Mouse (Mus musculus): Measurements from ENCODE around the gene Mmp23. TPM values are rescaled to one million over a fixed set of nuclear protein-coding genes. Genes with fewer than 3 reads are reported as not detected.

Gene Mmp23
- polyA plus RNA-seq (2012): 1.5 TPM in 2 replicates

DNA sequence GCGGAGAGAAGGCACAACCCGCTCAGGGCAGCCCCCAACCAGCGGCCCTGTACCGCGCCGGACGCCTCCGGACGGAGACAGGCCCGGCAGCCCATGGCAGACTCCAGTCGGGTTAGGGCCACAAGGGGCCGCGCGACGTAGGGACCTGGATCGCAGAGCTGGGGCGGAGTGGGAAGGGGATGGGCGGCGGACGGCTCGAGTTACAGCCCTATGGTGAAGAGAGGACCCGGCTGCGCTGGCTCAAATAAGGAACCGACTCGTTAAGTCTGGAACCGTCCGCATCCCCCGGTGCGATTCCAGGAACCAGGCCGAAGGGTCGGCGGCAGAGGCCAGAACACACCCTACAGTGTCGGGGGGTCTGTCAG is at the start of gene Mmp23:
Mmp23 (minus strand) TSS at position 299 of the 365 bp plus-strand sequence.

DNA sequence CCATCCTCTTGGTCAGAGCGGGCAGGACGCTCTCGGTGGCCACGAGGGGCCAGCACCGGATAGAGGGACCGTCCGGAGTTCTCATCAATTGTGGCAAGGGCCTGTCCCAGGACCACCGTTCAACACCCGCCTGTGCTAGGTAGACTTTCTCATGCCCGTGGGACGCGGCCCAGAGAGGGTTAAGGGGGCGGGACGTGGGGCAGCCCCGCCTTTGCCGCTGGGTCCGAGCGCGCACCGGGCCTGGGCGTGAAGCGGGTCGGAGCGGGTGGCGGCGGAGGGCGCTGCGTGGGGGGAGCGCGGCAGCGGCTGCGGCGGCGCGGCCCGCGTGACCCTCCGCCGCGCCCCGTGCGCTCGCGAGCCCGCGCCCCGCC is 40.9 kb upstream of the Mmp23 start, which contains the start of gene Fndc10:
Fndc10 (plus strand) TSS at position 232 of the 371 bp plus-strand sequence.

DNA sequence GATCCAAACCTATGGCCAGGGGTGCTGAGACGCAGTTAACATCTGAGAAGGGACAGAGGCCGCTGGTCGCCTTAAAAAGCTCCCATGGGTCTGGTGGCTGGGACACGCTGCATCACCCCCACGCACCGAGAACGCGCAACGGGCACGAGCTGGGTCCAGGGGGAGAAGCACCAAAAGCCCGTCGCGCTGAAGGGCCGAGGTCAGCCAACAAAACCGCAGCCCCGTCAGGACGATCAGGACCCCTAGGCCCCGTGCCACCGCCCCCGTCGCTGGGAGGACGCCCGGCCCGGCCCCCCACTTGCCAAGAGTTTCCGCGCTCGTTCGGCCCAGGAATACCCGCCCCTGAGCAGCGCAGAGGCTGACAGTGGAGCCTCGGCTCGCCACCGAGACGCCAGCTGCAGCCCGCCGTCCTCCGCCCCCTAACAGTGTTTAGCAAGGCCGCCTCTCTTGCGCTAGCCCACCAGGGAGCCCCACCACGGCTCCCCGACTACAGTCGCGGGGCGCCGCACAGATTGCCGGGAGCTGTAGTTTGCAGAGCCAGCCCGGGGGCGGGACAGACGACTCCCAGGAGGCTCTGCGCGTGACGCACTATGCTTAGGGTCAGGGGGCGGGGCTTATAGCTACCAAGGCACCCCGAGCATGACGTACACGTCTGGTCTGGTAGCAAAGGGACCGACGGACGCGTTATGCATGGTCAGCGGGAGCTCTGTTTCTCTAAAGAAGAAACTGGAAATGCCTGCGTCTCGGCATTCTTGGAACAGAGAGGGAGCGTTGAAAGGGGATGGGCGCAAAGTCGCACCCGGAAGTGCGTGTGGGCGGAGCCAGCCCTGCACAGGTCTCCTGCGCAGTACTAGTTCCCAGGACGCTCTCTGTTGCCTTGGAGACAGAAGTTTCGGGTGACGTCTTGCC is 15.8 kb upstream of the Mmp23 start, which contains the start of gene Mib2:
Mib2 (minus strand) TSS at position 510 of the 909 bp plus-strand sequence.

DNA sequence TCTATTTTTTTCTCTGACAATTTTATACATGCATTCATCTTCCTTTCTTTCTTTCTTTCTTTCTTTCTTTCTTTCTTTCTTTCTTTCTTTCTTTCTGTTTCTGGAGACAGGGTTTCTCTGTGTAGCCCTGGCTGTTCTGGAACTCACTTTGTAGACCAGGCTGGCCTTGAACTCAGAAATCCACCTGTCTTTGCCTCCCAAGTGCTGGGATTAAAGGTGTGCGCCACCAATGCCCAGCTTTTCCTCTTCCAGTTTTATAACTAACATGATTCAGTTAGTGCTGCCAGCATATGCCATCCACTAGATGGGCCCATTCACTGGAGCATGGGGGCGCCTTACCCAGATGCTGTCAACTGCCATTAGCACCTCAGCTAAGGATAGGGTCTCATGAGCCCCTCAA is 7.9 kb downstream of the Mmp23 start, which contains the start of gene Gm10563:
Gm10563 (minus strand) TSS at position 101 of the 400 bp plus-strand sequence.

DNA sequence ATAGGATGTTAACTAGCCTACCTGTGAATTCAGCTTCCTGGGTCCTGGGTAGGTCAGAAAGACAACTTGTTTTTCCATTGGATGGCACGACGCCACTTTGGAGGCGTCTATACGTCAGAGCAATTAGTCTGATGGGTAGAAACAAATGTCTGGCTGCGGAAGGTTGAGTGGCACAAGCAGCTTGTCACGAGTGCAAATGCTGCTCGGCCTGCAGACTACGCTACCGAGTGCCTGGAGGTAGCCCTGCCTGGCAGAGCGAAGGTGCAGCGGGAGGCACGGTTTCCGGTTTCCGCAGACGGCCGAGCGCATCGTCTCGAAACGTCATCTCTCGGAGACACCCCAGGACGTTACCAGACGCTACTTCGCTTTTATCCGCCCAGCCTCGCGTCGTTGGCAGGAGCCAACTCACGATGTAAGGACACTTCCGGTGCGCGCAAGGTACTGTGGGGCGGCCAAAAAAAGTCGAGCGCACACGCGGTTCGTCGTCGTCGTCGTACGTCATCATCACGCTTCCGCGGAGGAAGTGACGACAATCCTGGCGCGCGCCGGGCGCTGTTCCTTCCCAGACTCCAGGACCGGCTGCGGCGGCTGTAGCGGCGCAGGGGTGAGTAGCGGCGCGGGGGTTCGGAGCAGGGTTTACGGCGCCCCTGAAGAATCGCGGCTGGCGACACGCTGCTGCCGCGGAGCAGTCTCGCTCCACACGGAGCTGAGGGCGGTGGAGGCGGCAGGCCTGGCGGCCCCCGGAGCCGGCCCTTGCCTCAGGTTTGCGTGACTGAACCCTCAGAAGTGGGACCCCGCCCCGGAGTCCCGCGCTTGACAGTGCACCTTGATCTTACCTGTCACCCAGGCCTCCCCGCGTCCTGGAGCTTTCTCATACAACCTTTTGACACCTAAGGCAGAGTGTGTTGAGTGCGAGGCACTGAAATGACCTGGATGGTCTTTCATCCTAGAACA is 28.6 kb downstream of the Mmp23 start, which contains the start of gene Cdk11b:
Cdk11b (plus strand) TSS at position 517 of the 954 bp plus-strand sequence.

DNA sequence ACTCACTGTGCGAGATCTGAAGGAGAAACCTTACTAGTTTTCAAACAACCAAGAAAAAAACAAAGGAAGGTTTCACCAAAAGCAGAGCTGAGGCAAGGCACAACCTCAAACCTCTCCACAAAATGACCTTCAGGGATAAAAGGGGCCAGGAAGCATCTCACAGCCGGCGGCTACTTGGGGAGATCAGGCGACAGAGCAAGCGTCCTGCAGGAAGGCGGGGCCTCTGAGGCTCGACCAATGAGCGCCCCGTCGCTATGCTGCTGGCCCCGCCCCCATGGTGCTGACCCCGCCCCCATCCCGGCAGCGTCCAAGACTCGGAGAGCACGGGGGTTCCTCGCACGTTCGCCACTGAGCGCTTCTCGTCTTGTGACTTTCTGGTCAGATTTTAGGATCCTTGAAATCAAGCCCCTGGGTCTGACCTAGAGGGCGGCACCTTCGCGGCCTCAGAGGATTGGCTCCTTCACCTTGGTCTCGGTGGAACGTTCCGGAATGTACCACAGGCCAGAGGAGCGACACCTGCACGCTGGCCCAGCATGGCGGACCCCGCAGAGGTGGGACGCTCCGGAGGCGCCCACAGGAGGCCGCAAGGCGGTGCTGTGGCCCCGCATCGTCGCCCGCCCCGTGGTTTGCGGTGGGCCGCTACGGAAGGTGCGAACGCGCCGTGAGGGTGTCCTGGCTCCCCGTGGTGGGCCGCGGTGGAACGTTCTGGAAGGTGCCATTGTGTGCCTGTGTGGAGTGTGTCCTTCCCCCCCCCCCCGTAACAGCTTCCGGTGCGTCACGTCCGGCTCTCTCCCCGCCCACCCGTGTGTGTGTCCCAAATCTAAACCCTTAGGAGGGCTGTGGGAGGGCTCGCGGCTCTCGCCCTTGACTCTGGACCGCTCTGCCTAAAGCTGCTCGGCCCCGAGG is 51.8 kb downstream of the Mmp23 start, which contains the start of gene Slc35e2:
Slc35e2 (plus strand) TSS at position 326 of the 906 bp plus-strand sequence.

Other genes with a start within 250 kb of the Mmp23 start
- gene Cfap74, start 244.2 kb downstream of the Mmp23 start, polyA plus RNA-seq (2012): not detected in 2 replicates
- 0.37 TPM in 1 of 2 replicates, not detected in the other for gene Tmem52, start 184.3 kb downstream of the Mmp23 start, polyA plus RNA-seq (2012)
- gene Gnb1, start 162.0 kb downstream of the Mmp23 start, polyA plus RNA-seq (2012): 39.3 and 43.9 TPM in 2 replicates
- 86.0 and 90.5 TPM in 2 replicates for gene Nadk, start 91.0 kb downstream of the Mmp23 start, polyA plus RNA-seq (2012)
- gene Slc35e2, start 52.0 kb downstream of the Mmp23 start, polyA plus RNA-seq (2012): 1.4 and 1.5 TPM in 2 replicates
- 99.3 and 148 TPM in 2 replicates for gene Cdk11b, start 28.5 kb downstream of the Mmp23 start, polyA plus RNA-seq (2012)
- gene Gm10563, start 8.0 kb downstream of the Mmp23 start, polyA plus RNA-seq (2012): not detected in 2 replicates
- 55.6 and 61.6 TPM in 2 replicates for gene Mib2, start 15.8 kb upstream of the Mmp23 start, polyA plus RNA-seq (2012)
- 5.3 and 7.8 TPM in 2 replicates for gene Fndc10, start 41.0 kb upstream of the Mmp23 start, polyA plus RNA-seq (2012)
- 48.9 and 53.6 TPM in 2 replicates for gene Ssu72, start 51.4 kb upstream of the Mmp23 start, polyA plus RNA-seq (2012)
- gene Tmem240, start 81.4 kb upstream of the Mmp23 start, polyA plus RNA-seq (2012): 0.53 and 1.3 TPM in 2 replicates
- 56.6 and 80.5 TPM in 2 replicates for gene Atad3a, start 107.7 kb upstream of the Mmp23 start, polyA plus RNA-seq (2012)
- gene Vwa1, start 121.3 kb upstream of the Mmp23 start, polyA plus RNA-seq (2012): 0.02 and 0.09 TPM in 2 replicates
- not detected in 2 replicates for gene Tmem88b, start 132.5 kb upstream of the Mmp23 start, polyA plus RNA-seq (2012)
- gene Ankrd65, start 137.1 kb upstream of the Mmp23 start, polyA plus RNA-seq (2012): 0.04 TPM in 1 of 2 replicates, not detected in the other
- 16.8 and 21.1 TPM in 2 replicates for gene Mrpl20, start 149.5 kb upstream of the Mmp23 start, polyA plus RNA-seq (2012)
- 31.6 and 49.6 TPM in 2 replicates for gene Ccnl2, start 159.1 kb upstream of the Mmp23 start, polyA plus RNA-seq (2012)
- gene Aurkaip1, start 177.9 kb upstream of the Mmp23 start, polyA plus RNA-seq (2012): 234 and 261 TPM in 2 replicates
- 0.96 TPM in 1 of 2 replicates, not detected in the other for gene Mxra8, start 186.3 kb upstream of the Mmp23 start, polyA plus RNA-seq (2012)
- gene Dvl1, start 194.0 kb upstream of the Mmp23 start, polyA plus RNA-seq (2012): 103 and 130 TPM in 2 replicates
- 0.14 and 0.22 TPM in 2 replicates for gene Tas1r3, start 210.0 kb upstream of the Mmp23 start, polyA plus RNA-seq (2012)
- gene Cptp, start 216.1 kb upstream of the Mmp23 start, polyA plus RNA-seq (2012): 2.0 and 2.1 TPM in 2 replicates
- gene Ints11, start 216.2 kb upstream of the Mmp23 start, polyA plus RNA-seq (2012): 14.7 and 15.3 TPM in 2 replicates
- 177 and 183 TPM in 2 replicates for gene Pusl1, start 238.4 kb upstream of the Mmp23 start, polyA plus RNA-seq (2012)
- gene Acap3, start 238.4 kb upstream of the Mmp23 start, polyA plus RNA-seq (2012): 39.0 and 51.7 TPM in 2 replicates